Mouse (Mus musculus) neutrophil, adult 83 days (primary cell): ENCODE data around the gene Spred3. TPM values are rescaled to one million over a fixed set of nuclear protein-coding genes. Genes with fewer than 3 reads are reported as not detected.

Experiments used
- total RNA-seq, 2 experiments: library from RNA; stranded (reverse); gene quantifications; one replicate each; pipeline ENCODE4 v1.2.4; 2023

The Spred3 gene
- total RNA-seq: 1 to 10 TPM; 2.4 to 3.0 TPM

GRCm38 (mm10) chr7:29170066-29170754 is at the start of gene Spred3, which contains the start of gene Ggn:
Spred3 (minus strand) TSS chr7:29170411.
Ggn (plus strand) TSS chr7:29170210.

GRCm38 (mm10) chr7:29213675-29214082 is 43.5 kb upstream of the Spred3 start, which contains the start of gene Catsperg1:
Catsperg1 (minus strand) TSS chr7:29214035.

GRCm38 (mm10) chr7:29180077-29180853 is 10.1 kb upstream of the Spred3 start, which contains the start of gene Psmd8:
Psmd8 (minus strand) TSS chr7:29180701.

GRCm38 (mm10) chr7:29155838-29156782 is 14.1 kb downstream of the Spred3 start, which contains the start of gene Fam98c:
Fam98c (minus strand) TSS chr7:29156234.

GRCm38 (mm10) chr7:29134693-29135386 is 35.4 kb downstream of the Spred3 start, which contains the start of gene Rasgrp4:
Rasgrp4 (plus strand) TSS chr7:29134851.

GRCm38 (mm10) chr7:29124970-29125369 is 45.2 kb downstream of the Spred3 start, which contains the start of gene Ryr1:
Ryr1 (minus strand) TSS chr7:29125179.

Other genes starting within 250 kb of the Spred3 start
- 100 to 1,000 TPM; 132 to 140 TPM for gene Actn4, start 208.1 kb downstream of the Spred3 start, total RNA-seq
- 100 to 1,000 TPM; 183 to 186 TPM for gene Eif3k, start 188.5 kb downstream of the Spred3 start, total RNA-seq
- 10 to 100 TPM; 39.2 to 44.9 TPM for gene Map4k1, start 188.4 kb downstream of the Spred3 start, total RNA-seq
- under 1 TPM; 0.18 to 0.20 TPM for gene Ryr1, start 45.2 kb downstream of the Spred3 start, total RNA-seq
- 100 to 1,000 TPM; 271 to 292 TPM for gene Rasgrp4, start 35.6 kb downstream of the Spred3 start, total RNA-seq
- 10 to 100 TPM; 14.4 to 18.2 TPM for gene Fam98c, start 14.2 kb downstream of the Spred3 start, total RNA-seq
- under 1 TPM; 0.24 to 0.82 TPM for gene Ggn, start 201 bp downstream of the Spred3 start, total RNA-seq
- 100 to 1,000 TPM; 165 to 168 TPM for gene Psmd8, start 10.3 kb upstream of the Spred3 start, total RNA-seq
- 1 to 10 TPM; 1.3 to 2.2 TPM for gene Catsperg1, start 43.6 kb upstream of the Spred3 start, total RNA-seq
- 1 to 10 TPM; 6.3 to 8.5 TPM for gene Kcnk6, start 62.1 kb upstream of the Spred3 start, total RNA-seq
- gene Yif1b, start 67.9 kb upstream of the Spred3 start, total RNA-seq: 10 to 100 TPM; 20.9 to 21.0 TPM
- gene 2200002D01Rik, start 78.1 kb upstream of the Spred3 start, total RNA-seq: under 1 TPM in 1 of 2 experiments, not detected in 1; 0.59 TPM
- gene Spint2, start 111.5 kb upstream of the Spred3 start, total RNA-seq: 10 to 100 TPM; 22.0 to 24.0 TPM
- gene Ppp1r14a, start 118.9 kb upstream of the Spred3 start, total RNA-seq: not detected
- not detected for gene Dpf1, start 133.5 kb upstream of the Spred3 start, total RNA-seq